Mouse (Mus musculus): ENCODE data around the gene Tfam. TPM values are rescaled to one million over a fixed set of nuclear protein-coding genes. Genes with fewer than 3 reads are reported as not detected.

Gene Tfam
- 10 to 100 TPM; 56.9 to 57.7 TPM for total RNA-seq (2021)
- long read RNA-seq, experiment 1, full-length matches to known transcripts, result 22 of 27 reads
- long read RNA-seq, experiment 1, partial matches to known transcripts, result 2 of 27 reads
- long read RNA-seq, experiment 1, other reads (novel, unspliced or antisense), result 3 of 27 reads
- long read RNA-seq, experiment 2, full-length matches to known transcripts, result 24 of 27 reads
- long read RNA-seq, experiment 2, partial matches to known transcripts, result 2 of 27 reads
- long read RNA-seq, experiment 2, other reads (novel, unspliced or antisense), result 1 of 27 reads

DNA sequence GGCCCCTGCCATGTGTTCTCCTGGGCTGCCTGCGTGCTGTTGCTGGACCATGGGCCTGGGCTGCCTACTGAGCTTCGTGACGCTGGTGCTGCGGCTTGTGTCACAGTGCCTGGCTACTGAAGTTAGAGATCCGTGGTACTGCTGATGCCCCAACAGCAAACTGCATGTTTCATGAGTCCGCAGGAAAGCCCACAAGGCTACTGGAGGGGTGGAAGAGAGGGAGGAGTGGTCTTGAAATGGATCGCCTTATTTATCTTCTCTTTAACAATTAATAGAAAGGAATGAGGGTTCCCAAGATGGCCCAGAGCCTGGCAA is at the start of gene Tfam:
TSS of gene Tfam (minus strand) at position 41 of the 315 bp plus-strand sequence.
- no peak for DNase-seq (ENCODE audit: low spot score in 2 of 2)

DNA sequence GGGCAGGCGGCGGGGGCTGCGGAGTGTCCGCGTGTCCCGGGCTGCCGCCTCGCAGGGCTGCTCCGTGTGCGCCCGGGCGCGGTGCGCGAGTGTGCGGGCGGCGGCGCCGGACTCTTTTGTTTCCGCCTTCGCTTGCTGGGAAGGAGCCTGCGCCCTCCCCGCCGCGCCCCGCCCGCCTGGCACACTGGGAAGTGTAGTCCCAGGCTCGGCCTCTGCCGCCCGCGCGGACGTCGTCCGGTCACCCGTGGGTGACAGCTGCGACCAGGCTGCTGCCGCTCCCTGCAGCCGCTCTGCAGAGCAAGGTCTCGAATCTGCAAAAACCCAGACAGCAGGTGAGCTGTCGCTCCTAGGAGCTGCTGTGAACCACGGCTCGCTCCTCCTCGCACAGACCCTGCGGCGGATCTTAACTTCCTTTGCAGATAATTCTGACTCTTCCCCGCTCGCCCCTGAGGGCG is 47.1 kb upstream of the Tfam start, which contains the start of gene Ube2d1:
TSS of gene Ube2d1 (minus strand) at position 137 of the 455 bp plus-strand sequence.
- peak; percentile 82 to 90 for DNase-seq (ENCODE audit: low spot score in 2 of 2)

DNA sequence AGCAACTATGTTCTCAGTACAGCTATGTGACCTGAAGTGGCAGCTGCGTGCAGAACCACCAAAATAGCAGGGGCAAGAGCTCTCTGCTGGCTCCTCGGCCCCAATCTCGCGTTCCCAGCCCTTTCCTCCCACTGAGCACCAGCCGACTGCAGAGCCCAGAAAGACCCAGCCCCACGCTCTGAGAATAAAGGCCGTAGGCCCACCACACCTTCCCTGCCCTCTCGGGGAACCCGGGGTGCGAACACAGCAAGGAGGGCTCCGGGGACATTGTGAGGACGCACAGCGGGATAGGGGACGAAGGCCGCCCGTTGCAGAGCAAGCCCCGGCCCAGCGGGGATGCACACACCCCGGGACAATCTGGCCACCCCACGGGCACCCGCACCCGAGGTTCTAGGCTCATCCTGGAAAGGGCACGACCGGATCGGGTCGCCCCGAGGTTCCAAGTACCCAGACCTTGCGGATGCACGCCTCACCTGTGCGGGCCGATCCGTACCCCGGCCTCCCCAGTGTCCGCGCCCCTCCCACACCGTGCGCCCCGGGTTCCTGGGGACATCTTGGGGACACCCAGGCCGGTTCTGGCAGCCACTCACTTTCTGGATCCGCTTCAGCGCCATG is 46.5 kb upstream of the Tfam start:
- DNase-seq (ENCODE audit: low spot score in 2 of 2), result no peak

DNA sequence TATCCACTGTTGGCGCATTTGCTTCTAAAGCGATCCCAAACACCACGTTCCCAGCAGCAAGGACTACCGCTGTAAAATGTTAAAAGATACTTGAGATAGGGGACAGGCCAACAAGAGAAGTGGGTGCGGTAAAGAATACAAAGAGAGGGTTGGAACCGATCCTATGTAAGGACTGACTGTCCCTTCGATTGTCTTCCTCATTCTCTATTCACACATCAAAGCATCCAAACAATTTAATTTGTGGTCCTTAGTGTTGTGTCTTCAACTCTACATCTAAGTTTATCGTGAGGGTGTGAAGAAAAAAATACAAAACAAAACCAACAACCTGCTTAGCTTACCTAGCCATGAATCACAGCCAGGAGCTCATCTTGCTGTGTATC is 46.0 kb upstream of the Tfam start:
- DNase-seq (ENCODE audit: low spot score in 2 of 2), result no peak

DNA sequence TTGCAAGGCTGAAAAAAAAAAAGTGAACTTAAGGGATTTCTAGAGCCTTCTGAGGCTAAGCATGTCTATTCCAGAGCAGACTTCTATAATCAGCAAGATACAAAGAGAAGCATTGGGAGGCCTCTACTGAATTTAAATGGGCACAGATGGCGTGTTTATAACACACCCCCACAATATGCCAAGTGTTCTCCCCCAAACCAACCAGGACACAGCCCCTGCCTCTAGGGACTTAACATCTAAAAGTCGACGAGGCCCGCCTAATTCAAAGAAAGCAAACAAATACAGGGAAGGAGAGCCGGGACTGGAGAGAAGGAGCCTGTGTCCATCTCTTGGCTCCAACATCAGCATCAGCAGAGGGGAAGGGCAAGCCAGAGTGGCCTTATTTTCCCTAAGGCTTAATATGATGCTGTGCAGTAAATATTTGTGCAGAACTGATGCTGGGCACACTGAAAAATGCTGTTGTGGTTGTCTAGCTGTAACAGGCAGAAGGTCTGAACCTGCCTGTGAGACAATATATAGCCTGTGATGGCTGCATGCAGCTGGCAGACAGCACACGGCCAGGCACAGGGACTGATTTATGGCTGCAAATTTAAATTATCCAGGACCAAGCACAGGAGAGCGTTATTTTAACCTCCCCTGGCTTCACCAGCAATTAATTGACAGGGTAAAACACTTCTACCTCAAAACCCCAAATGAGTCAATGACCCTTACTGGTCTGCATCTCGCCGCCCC is 35.1 kb upstream of the Tfam start:
- DNase-seq (ENCODE audit: low spot score in 2 of 2), result no peak

DNA sequence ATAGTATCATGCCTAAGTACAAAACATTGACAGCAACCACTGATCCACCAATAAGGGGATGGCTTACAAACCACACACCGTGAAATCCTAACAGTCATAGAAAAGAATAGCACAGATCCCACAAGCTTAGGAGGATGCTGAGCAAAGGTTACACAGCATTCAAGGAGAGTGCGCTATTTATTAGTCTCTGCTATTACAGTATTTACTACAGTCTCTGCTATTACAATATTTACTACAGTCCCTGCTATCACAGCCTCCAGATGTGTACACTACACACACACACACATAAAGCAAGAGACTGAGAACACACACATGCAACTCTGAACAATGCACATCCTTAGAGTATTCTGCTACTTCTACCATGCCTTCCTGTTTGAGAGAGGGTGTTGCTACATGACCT is 29.9 kb upstream of the Tfam start:
- no peak for DNase-seq (ENCODE audit: low spot score in 2 of 2)

DNA sequence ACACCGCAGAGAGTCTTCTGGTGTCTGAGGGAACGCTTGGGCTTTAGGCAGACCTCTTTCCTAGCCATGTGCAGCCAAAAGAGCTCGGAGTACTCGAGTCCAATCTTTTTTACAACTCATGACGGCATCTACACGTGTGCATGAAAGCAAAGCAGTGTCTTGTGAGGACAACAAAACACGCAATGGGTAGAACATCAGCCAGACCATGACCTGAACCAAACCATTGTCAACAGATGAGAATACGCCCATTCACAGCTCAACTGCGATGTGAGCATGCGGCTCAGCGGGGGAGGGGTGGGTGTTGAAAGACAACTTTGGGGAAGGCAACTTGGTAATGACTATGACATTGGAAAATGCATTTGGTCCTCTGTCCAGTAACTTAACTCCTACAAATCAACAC is 29.4 kb upstream of the Tfam start:
- DNase-seq (ENCODE audit: low spot score in 2 of 2), result no peak

DNA sequence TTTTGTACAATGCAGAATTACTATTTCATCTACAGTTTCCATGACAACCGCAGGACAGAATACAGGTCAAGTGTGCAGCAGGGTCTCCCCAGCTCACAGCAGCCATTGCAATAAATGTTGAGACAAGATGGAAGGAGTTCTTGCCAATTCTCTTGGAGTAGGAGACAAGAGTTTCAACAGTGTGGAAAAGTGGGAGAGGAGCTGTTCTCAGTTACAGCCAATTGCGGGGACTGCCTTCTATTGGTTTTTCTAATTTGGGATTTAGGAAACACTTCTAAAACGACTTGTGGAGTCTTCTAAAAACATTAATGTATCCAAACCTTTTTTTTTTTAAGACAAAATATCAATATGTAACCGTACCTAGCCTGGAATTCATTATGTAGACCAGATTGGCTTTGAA is 27.0 kb upstream of the Tfam start:
- DNase-seq (ENCODE audit: low spot score in 2 of 2), result no peak

DNA sequence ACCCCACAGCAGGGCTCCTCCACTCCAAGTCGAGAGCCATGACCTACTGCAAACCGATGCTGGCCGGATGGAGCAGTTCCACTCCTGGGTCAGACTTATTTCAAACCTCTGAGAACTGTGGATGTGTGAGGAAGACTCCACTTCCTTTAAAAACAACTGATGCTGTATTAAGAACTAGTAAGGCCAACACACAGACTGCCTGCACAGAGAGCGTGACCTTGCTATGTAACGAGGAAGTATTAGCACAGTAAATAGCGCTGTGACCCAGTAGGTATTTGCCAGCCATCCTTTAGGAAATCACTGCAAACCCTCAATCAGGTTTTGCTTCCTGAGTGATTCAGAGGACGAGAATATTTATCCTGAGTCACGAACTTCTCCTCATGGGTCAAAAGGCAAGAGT is 23.6 kb upstream of the Tfam start:
- DNase-seq (ENCODE audit: low spot score in 2 of 2), result no peak

DNA sequence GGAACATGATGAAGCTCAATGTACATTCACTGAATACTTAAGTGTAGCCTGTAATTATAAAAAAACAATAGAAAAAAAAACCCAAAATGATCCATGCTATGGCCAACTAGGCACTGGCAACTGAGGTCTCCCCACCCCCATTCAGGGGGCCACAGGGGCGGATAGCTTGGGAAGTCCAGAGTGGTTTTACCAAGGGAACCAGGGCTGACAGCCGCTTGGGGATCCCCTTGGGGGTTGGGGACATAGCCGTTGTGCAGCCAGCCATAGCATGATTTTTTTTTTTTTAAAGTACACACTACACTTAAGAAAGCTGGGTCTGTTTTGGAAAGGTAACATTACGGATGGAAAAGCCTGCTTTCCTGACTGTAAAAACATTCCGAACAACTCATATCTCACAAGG is 20.9 kb upstream of the Tfam start:
- DNase-seq (ENCODE audit: low spot score in 2 of 2), result no peak

DNA sequence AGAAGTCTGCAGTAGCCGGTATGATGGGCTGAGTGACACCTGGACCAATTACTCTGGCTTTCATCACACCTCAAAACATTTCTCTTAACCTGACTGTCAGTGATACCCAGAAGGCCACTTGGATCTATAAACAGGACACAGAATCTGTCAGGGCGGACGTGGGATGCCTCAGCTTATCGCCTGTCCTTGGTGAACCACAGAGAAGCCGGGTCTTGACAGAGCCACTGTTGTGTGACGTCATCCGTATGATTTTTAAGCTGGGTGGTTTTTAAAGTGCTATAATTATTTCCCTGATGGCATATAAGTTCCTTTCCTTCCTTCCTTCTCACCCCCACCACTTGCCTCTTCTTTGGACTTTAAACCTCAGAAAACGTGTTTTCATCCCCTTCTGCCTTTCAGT is 20.4 kb upstream of the Tfam start:
- no peak for DNase-seq (ENCODE audit: low spot score in 2 of 2)

DNA sequence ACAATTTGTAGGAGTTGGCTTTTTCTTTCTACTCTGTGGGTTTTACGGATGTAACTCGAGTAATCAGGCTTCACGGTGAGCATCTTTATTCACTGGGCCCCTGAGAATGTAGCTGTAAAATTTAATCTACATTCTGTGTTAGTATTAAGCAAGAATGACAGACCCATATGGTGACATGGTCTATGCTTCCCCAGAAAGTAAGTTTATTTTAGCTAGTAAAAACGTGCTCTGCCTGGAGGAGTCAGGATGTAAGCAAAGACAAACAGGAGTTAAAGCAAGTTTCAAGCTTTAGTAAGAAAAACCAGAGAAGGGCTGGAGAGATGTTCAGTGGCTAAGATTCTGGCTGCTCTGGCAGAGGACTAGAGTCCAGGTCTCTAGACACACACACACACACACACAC is 15.1 kb upstream of the Tfam start:
- DNase-seq (ENCODE audit: low spot score in 2 of 2), result no peak

DNA sequence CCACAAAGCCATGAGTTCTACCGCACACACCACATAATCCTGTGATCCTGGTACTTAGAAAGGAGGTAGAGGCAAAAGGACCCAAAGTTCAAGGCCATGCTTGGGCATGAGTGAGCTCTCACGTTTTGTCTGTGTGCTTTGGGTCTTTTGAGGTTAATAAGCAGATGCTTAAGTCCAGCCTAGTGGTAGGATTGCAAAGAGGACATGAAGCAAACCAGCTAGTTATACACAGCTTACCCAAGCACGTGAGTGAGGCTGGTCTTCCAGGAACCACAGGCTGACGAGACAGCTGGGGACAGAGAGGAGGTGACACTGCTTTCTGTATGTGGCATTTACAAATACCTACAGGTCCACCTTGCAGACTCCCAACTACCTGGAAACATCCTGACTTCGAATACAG is 14.3 kb upstream of the Tfam start:
- DNase-seq (ENCODE audit: low spot score in 2 of 2), result no peak

DNA sequence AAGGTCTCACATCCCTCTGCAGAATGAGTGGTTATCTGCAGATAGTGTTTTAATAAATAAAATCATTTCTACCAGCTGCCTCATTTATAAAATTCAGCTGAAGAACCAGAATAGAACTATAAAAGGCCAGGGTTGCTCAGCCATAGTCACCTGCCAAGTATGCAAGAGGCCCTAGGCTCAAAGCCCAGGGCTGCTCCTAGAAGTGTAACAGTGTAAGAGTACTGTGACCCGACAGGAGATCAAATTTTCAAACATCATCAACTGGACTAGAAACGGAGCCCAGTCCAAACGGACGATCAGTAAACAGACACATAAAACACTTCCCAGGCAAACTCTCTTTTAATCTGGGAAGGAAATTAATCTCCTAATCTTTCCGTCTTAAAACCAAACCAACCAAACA is 13.8 kb upstream of the Tfam start:
- no peak for DNase-seq (ENCODE audit: low spot score in 2 of 2)

DNA sequence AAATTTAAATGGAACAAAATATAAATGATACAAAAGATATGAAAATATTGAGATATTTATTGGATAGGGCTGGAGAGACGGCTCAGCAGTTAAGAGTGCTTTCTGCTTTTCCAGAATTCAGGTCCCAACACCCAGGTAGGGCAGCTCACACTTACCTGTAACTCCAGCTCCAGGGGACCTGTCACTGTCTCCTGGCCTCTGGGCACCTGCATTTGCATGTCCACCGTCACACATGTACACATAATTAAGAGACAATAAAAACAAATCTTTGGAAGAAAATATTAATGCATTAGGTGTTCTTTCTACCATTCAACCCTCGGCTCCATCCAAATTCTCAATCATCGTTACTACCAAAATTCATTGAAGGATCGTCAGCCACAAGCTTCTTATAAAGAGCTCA is 13.2 kb upstream of the Tfam start:
- no peak for DNase-seq (ENCODE audit: low spot score in 2 of 2)

DNA sequence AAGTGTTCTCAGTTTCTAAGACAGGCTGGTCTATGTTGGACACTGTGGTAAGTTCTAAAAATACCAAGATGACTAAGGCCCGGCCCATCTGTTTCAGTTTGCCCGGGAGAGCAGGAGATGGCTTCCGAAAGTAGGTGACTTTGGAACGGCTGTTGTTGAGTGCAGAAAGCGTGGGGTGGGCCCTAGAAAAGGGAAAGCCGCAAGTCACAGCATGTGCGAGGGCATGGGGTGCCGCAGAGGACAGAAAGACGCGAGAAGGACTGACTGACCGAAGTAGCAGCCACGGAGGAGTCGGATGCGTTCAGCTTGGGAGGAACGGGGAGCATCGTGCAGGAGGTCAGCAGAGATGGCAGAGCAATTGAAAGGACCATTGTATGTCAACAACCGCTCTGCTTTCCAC is 12.4 kb upstream of the Tfam start:
- no peak for DNase-seq (ENCODE audit: low spot score in 2 of 2)

DNA sequence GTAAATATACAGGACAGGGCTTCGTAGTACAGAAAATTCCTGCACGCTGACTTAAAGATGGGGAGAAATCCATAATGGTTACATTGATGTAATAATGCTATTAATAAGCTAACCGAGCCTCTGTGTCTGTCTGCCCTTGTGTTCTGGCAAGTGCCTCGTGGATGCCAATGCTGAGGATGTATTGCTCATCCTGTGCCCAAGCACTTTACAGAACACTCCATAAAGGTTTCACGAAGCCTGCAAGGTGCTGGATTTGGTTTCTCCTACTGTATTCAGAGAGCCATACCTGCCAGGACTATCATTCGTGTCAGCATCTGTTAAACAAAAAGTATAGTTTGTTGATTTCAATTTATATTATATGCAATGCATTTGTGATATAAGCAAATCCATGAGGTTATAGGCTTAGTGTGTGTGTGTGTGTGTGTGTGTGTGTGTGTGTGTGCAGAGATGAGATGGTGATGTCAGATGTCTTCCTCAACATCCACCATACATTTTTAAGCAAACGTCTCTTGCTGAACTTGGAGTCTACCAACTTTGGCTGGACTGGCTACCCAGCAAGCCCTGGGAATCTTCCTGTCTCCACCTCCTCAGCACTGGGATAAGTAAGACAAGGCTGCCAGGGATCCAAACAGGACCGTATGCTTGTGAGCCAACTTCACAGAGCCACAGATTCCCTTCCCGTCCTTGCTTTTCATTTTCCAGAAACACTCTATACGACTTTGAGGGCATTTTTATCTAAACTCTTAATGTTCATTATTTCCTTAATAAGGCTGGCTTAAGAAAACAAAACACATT is 11.2 kb upstream of the Tfam start:
- no peak for DNase-seq (ENCODE audit: low spot score in 2 of 2)

DNA sequence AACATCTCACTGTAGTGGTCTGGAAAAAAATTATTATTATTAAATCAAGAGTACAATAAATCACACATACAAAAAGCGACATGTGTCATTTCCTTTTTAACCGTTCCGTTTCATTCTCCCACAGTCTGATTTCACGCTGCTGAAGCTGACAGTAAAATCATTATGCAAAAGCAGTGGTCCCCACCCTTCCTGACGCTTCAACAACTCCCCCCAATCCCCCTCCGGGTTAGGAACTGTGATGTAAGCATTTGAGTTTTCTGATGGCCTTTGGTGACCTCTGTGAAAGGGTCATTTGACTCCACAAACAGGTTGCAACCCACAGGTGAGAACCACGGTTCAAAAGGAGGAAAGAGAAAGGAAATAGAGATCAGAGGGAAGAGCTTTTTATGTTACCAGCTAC is 8.9 kb upstream of the Tfam start:
- no peak for DNase-seq (ENCODE audit: low spot score in 2 of 2)

DNA sequence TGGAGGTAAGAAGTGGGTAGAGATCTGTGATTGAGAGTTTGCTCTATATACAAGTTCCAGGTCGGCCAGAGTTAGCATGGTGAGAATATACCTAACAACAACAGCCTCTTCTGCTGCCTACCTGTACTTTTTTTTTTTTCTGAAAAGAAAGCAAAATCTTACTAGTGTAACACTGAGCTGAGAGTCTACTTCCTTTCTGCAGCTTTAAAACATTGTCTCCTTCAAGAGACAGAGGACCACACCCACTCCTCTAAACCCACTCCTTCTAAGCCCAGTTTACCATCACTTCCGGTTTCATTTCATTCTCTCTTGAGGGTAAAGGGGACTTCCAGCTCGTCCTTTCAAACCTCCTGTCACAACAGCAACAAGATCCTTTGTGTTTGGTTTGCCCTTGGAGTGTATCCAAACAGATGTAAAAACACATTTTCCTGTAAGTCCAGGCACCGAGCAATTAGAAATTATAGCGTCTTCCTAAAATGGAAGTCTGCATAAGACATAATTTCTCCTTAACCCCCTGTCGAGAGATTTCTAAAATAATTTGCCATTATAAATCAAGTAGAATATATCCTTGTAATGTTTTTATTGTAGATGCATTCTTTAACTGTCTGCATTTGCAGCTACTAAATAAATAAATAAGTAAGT is 1.5 kb upstream of the Tfam start:
- DNase-seq (ENCODE audit: low spot score in 2 of 2), result no peak

DNA sequence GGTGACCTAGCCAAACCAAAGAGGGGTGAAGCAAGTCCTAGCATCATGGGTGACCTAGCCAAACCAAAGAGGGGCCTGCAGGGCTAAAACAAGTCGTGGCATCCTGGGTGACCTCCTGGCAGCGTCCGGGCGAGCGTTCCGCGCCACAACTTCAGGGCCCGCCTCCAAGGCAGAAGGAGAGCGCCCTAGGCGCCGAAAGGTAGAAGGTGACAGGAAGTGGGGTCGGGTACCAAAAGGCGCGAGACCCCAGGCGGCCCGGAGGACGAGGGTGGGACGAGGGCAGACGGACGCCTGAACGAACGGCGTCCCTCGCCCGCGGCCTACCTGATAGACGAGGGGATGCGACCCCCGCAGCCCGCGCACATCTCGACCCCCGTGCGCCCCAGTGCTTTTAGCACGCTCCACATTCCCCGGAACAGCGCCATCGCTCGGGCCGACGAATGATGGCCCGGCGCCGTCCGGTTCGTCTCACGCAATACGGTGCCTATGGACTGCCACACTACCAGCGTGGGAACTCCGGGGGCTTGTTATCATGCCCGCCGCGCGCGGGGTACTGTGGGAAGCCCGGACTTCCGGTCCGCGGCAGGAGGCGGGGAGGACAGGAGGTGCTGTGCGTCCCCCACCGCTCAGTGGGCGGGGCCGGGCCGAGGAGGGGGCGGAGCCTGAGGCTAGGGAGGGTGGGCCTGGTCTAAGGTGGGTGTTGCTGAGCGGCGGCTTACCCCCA is 402 bp downstream of the Tfam start:
- DNase-seq (ENCODE audit: low spot score in 2 of 2), result peak; percentile 91 to 94

DNA sequence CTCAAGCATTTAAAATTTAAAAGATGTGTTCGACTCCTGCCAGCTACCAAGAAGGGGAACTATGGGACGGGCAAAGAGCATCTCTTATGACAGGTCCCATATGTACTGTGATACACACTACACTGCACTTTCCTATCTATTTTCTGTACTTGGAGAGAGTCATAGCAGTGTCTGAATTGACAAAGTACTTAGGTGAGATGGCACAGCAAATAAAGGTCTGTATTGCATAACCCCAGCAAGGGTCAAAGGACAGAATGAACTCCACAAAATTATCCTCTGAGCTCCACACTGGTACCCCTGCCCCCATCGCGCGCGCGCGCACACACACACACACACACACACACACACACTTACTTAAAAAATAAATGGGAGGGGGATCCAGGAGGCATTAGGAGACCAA is 4.0 kb downstream of the Tfam start:
- no peak for DNase-seq (ENCODE audit: low spot score in 2 of 2)

Measured in gastrocnemius, postnatal 4 days (tissue).